ENCODE assay signal across 26 mouse cellular contexts in genomic region chr5:9663416-9663815, GRCm38 (mm10).
DNase-seq lines count a peak whose midpoint lies in the region; ATAC-seq and TF ChIP-seq lines count a peak whose summit lies in the region.
"Had no signal": no experiment of that assay in that cellular context is flagged by ENCODE, and none has a peak within 500 bp of the region (broad histone marks: within the 10 kb centered on the region; RNA-seq: fewer than 3 reads in every experiment).

No protein-coding gene starts in this region.

- no peak overlapping the region for H3K4me3 ChIP-seq in left cerebral cortex, adult 2 months
- H3K4me3 ChIP-seq: embryonic facial prominence, embryonic 13.5 days; embryonic facial prominence, embryonic 15.5 days; erythroblast, embryonic 14.5 days; forebrain, embryonic 10.5 days; forebrain, embryonic 12.5 days had no signal

- peak; percentile 67 for ATAC-seq in frontal cortex, adult (ENCODE audit: low TSS enrichment)
- ATAC-seq: activated CD4-positive, CD25-positive, alpha-beta regulatory T cell, adult 4 months; CD4-positive, CD25-positive, alpha-beta regulatory T cell, adult 4 months; forebrain, embryonic 14.5 days; forebrain, embryonic 16.5 days; Patski had no signal

- peak overlapping the region; percentile 69 for H3K27ac ChIP-seq in left cerebral cortex, adult 2 months
- H3K27ac ChIP-seq: embryonic facial prominence, embryonic 13.5 days; embryonic facial prominence, embryonic 15.5 days; forebrain, embryonic 10.5 days; forebrain, embryonic 12.5 days had no signal

- no peak for DNase-seq in frontal cortex, postnatal 10 days (ENCODE audit: low spot score in 2 of 2)
- DNase-seq in left cerebral cortex, adult 2 months (ENCODE audit: extremely low spot score in 1 of 2, low spot score in 2 of 2) = no peak
- DNase-seq in left cerebral cortex, postnatal 14 days (ENCODE audit: low spot score in 2 of 2) = no peak
- no peak for DNase-seq in urinary bladder, postnatal 10 days (ENCODE audit: low spot score)
- DNase-seq: adrenal gland, adult 8-10 months; adrenal gland, postnatal 14 days; adrenal gland, postnatal 36 days; B cell, adult 2 months; cerebellum, adult 11 months; cerebellum, adult 18-20 months; cerebellum, adult 8-10 months; cerebellum, adult 9-11 months; cerebellum, postnatal 14 days; cerebellum, postnatal 36 days; embryo, embryonic 11 days had no signal

- intact Hi-C loops in left cerebral cortex, adult 2 months (cut with DNase I) = loop anchor here (2.0 kb wide), 3 partner anchors 61 to 169 kb away; partner anchors contain the start of gene Grm3
- intact Hi-C loops in left cerebral cortex, postnatal 14 days (cut with DNase I) = loop anchor here (10.0 kb wide), 1 partner anchor 89 kb away; no protein-coding TSS in a partner anchor

- no peak for TF ChIP-seq CTCF in left cerebral cortex, adult 2 months (IDR thresholded peaks at IDR 0.05)
